In the genomic region with DNA sequence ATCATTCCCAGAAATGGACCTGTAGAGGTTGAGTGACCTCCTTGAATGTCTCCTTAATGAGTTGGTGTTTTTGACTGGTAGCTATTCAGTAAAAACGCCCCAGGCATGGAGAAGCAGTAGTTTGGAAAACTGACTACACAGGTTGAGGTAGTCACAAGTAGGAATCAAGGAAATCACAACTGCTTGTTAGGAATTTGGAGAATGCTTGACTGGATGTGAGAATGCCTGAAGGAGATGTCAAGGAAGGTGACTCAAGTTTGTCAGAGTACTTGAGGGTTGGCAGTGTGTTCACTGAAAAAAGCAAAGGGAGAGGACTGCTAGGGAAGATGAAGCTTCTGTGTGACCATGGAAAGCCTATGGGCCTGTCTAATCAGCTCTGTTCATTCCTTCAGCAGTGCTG, we compare ENCODE assay signal across 15 mouse cellular contexts. TPM values are rescaled to one million over a fixed set of nuclear protein-coding genes. Genes with fewer than 3 reads are reported as not detected.
DNase-seq lines count a peak whose midpoint lies in the region; ATAC-seq and TF ChIP-seq lines count a peak whose summit lies in the region.
"Had no signal": no experiment of that assay in that cellular context is flagged by ENCODE, and none has a peak within 500 bp of the region (broad histone marks: within the 10 kb centered on the region; RNA-seq: fewer than 3 reads in every experiment).

No protein-coding gene starts in this region.

- no peaks in the 10 kb centered on the region for H3K27me3 ChIP-seq in forebrain, embryonic 10.5 days (ENCODE audit: poor library complexity, severe bottlenecking)
- no peaks in the 10 kb centered on the region for H3K27me3 ChIP-seq in forebrain, embryonic 15.5 days
- no peaks in the 10 kb centered on the region for H3K27me3 ChIP-seq in liver, embryonic 11.5 days (replicated peaks; ENCODE audit: control insufficient read depth, insufficient read depth, low read length)
- H3K27me3 ChIP-seq in neural tube, embryonic 14.5 days (ENCODE audit: control insufficient read depth, insufficient read depth, low read length) = no peaks in the 10 kb centered on the region; the same call in 1 of the 2 replicates
- H3K27me3 ChIP-seq: heart, embryonic 12.5 days; limb, embryonic 15.5 days had no signal

- intact Hi-C loops in left cerebral cortex, adult 2 months (cut with DNase I) = loop anchor here (10.0 kb wide), 1 partner anchor 523 kb away; a partner anchor contains a TSS

- WGBS in forebrain, embryonic 10.5 days = 88% methylated on average over 1 of the region's 1 CpGs
- 92% methylated on average over 1 of the region's 1 CpGs for WGBS in forebrain, embryonic 15.5 days
- 95% methylated on average over 1 of the region's 1 CpGs for WGBS in liver, embryonic 11.5 days
- 95% methylated on average over 1 of the region's 1 CpGs for WGBS in neural tube, embryonic 14.5 days

- no peak overlapping the region for H3K27ac ChIP-seq in forebrain, embryonic 10.5 days
- H3K27ac ChIP-seq in forebrain, embryonic 15.5 days (replicated peaks) = no peak overlapping the region
- no peak overlapping the region for H3K27ac ChIP-seq in liver, embryonic 11.5 days (ENCODE audit: low read depth, low read length)
- no peak overlapping the region for H3K27ac ChIP-seq in neural tube, embryonic 14.5 days (ENCODE audit: low read depth, low read length)
- H3K27ac ChIP-seq in left cerebral cortex, adult 2 months = no peak overlapping the region
- H3K27ac ChIP-seq: limb, embryonic 15.5 days had no signal

- peak overlapping the region; percentile 18; the same call in 1 of the 2 replicates for H3K4me3 ChIP-seq in forebrain, embryonic 10.5 days
- no peak overlapping the region for H3K4me3 ChIP-seq in forebrain, embryonic 15.5 days
- no peak overlapping the region for H3K4me3 ChIP-seq in liver, embryonic 11.5 days (ENCODE audit: low read depth, low read length)
- H3K4me3 ChIP-seq in neural tube, embryonic 14.5 days (ENCODE audit: low read depth, low read length) = no peak overlapping the region
- H3K4me3 ChIP-seq in left cerebral cortex, adult 2 months = no peak overlapping the region
- H3K4me3 ChIP-seq: heart, embryonic 12.5 days; limb, embryonic 15.5 days had no signal

- no peak overlapping the region for H3K9ac ChIP-seq in forebrain, embryonic 15.5 days (replicated peaks)
- no peak overlapping the region for H3K9ac ChIP-seq in liver, embryonic 11.5 days (ENCODE audit: low read depth, low read length)
- no peak overlapping the region for H3K9ac ChIP-seq in neural tube, embryonic 14.5 days (replicated peaks; ENCODE audit: low read depth, low read length)
- H3K9ac ChIP-seq: heart, embryonic 12.5 days; limb, embryonic 15.5 days had no signal

- H3K36me3 ChIP-seq in forebrain, embryonic 10.5 days (replicated peaks) = peaks cover 56% of the 10 kb centered on the region
- H3K36me3 ChIP-seq in forebrain, embryonic 15.5 days = 0 out of 2 replicates have a peak, but pooled peaks cover 5% of the 10 kb centered on the region
- H3K36me3 ChIP-seq in liver, embryonic 11.5 days (ENCODE audit: control insufficient read depth, insufficient read depth, low read length) = no peaks in the 10 kb centered on the region
- H3K36me3 ChIP-seq in neural tube, embryonic 14.5 days (ENCODE audit: control insufficient read depth, insufficient read depth, low read length) = no peaks in the 10 kb centered on the region

- H3K4me2 ChIP-seq in forebrain, embryonic 15.5 days (replicated peaks) = no peak overlapping the region; the same call in 1 of the 2 replicates
- 0 out of 2 replicates have a peak overlapping the region, but pooled peaks have one; percentile 77 for H3K4me2 ChIP-seq in liver, embryonic 11.5 days
- peak overlapping the region; percentile 86; the same call in 1 of the 2 replicates for H3K4me2 ChIP-seq in neural tube, embryonic 14.5 days (ENCODE audit: low read depth, low read length)
- H3K4me2 ChIP-seq: limb, embryonic 15.5 days had no signal

- peaks cover 10% of the 10 kb centered on the region; the same call in 1 of the 2 replicates for H3K9me3 ChIP-seq in forebrain, embryonic 10.5 days
- no peaks in the 10 kb centered on the region for H3K9me3 ChIP-seq in forebrain, embryonic 15.5 days
- H3K9me3 ChIP-seq in liver, embryonic 11.5 days (ENCODE audit: control insufficient read depth, low read length) = no peaks in the 10 kb centered on the region
- no peaks in the 10 kb centered on the region for H3K9me3 ChIP-seq in neural tube, embryonic 14.5 days (ENCODE audit: control insufficient read depth, low read length)
- H3K9me3 ChIP-seq: heart, embryonic 12.5 days; limb, embryonic 15.5 days had no signal

- ATAC-seq in forebrain, embryonic 15.5 days (replicated peaks) = no peak
- ATAC-seq in liver, embryonic 11.5 days (replicated peaks; ENCODE audit: low FRiP score) = no peak
- no peak for ATAC-seq in neural tube, embryonic 14.5 days (ENCODE audit: low read depth)
- ATAC-seq: forebrain, embryonic 16.5 days had no signal

- peaks cover 28% of the 10 kb centered on the region for H3K4me1 ChIP-seq in forebrain, embryonic 10.5 days
- H3K4me1 ChIP-seq in forebrain, embryonic 15.5 days = peaks cover 35% of the 10 kb centered on the region
- H3K4me1 ChIP-seq in liver, embryonic 11.5 days (replicated peaks; ENCODE audit: control insufficient read depth, insufficient read depth, low read length) = peaks cover 7% of the 10 kb centered on the region
- H3K4me1 ChIP-seq in neural tube, embryonic 14.5 days (ENCODE audit: control insufficient read depth, insufficient read depth, low read length) = peaks cover 30% of the 10 kb centered on the region

- TF ChIP-seq CTCF in left cerebral cortex, adult 2 months (IDR thresholded peaks at IDR 0.05) = no peak

- no peak for DNase-seq in forebrain, embryonic 10.5 days (ENCODE audit: extremely low spot score, low spot score)
- no peak for DNase-seq in liver, embryonic 11.5 days (ENCODE audit: low spot score)
- no peak for DNase-seq in liver
- no peak for DNase-seq in neural tube, embryonic 10.5 days (ENCODE audit: extremely low spot score, low spot score)
- DNase-seq in adrenal gland, postnatal 25 days = no peak
- no peak for DNase-seq in left cerebral cortex, adult 2 months (ENCODE audit: extremely low spot score in 1 of 2, low spot score in 2 of 2)
- DNase-seq: adrenal gland, postnatal 10 days; cerebellum, postnatal 25 days; gastrocnemius, postnatal 36 days; thymus, postnatal 14 days had no signal

RNA-seq across cellular contexts. Expression of a gene that starts 1.2 kb away (rescaled TPM):
- 77.4 and 77.7 TPM in 2 replicates for polyA plus RNA-seq in forebrain, embryonic 10.5 days (2016; fragmentation: Nextera tagmentation; extraction: Ambion mirVana)
- 57.4 and 58.1 TPM in 2 replicates for polyA plus RNA-seq in forebrain, embryonic 15.5 days (2015; fragmentation: Nextera tagmentation; extraction: Ambion mirVana)
- 41.0 and 46.4 TPM in 2 replicates for polyA plus RNA-seq in liver, embryonic 11.5 days (2014; fragmentation: Nextera tagmentation; extraction: Ambion mirVana)
- polyA plus RNA-seq in neural tube, embryonic 14.5 days (2014; fragmentation: Nextera tagmentation; extraction: Ambion mirVana) = 39.1 and 47.4 TPM in 2 replicates
- total RNA-seq in adrenal gland, postnatal 25 days (2021) = 18.4 and 19.6 TPM in 2 replicates
- total RNA-seq in left cerebral cortex, adult 2 months (2021) = 10 to 100 TPM; 21.0 to 22.1 TPM

RNA-seq across cellular contexts. Expression of a gene that starts 29.8 kb away (rescaled TPM):
- polyA plus RNA-seq in forebrain, embryonic 10.5 days (2016; fragmentation: Nextera tagmentation; extraction: Ambion mirVana) = 40.3 and 44.6 TPM in 2 replicates
- 28.2 and 28.6 TPM in 2 replicates for polyA plus RNA-seq in forebrain, embryonic 15.5 days (2015; fragmentation: Nextera tagmentation; extraction: Ambion mirVana)
- 38.3 and 42.4 TPM in 2 replicates for polyA plus RNA-seq in liver, embryonic 11.5 days (2014; fragmentation: Nextera tagmentation; extraction: Ambion mirVana)
- polyA plus RNA-seq in neural tube, embryonic 14.5 days (2014; fragmentation: Nextera tagmentation; extraction: Ambion mirVana) = 28.7 and 39.3 TPM in 2 replicates
- total RNA-seq in adrenal gland, postnatal 25 days (2021) = 80.1 and 81.6 TPM in 2 replicates
- 10 to 100 TPM; 48.9 to 51.6 TPM for total RNA-seq in left cerebral cortex, adult 2 months (2021)

RNA-seq across cellular contexts. Expression of a gene that starts 58.3 kb away (rescaled TPM):
- polyA plus RNA-seq in forebrain, embryonic 10.5 days (2016; fragmentation: Nextera tagmentation; extraction: Ambion mirVana) = 0.31 and 0.42 TPM in 2 replicates
- polyA plus RNA-seq in forebrain, embryonic 15.5 days (2015; fragmentation: Nextera tagmentation; extraction: Ambion mirVana) = 1.4 and 2.4 TPM in 2 replicates
- 7.4 and 9.4 TPM in 2 replicates for polyA plus RNA-seq in liver, embryonic 11.5 days (2014; fragmentation: Nextera tagmentation; extraction: Ambion mirVana)
- 0.24 and 0.31 TPM in 2 replicates for polyA plus RNA-seq in neural tube, embryonic 14.5 days (2014; fragmentation: Nextera tagmentation; extraction: Ambion mirVana)
- total RNA-seq in adrenal gland, postnatal 25 days (2021) = 22.6 and 29.8 TPM in 2 replicates
- 1 to 10 TPM; 1.9 to 2.0 TPM for total RNA-seq in left cerebral cortex, adult 2 months (2021)
